Mouse (Mus musculus): ENCODE data around the gene Lrsam1.
A peak's percentile ranks its signal among the peaks of the same experiment; 100 is the strongest.

Lrsam1 gene

DNA sequence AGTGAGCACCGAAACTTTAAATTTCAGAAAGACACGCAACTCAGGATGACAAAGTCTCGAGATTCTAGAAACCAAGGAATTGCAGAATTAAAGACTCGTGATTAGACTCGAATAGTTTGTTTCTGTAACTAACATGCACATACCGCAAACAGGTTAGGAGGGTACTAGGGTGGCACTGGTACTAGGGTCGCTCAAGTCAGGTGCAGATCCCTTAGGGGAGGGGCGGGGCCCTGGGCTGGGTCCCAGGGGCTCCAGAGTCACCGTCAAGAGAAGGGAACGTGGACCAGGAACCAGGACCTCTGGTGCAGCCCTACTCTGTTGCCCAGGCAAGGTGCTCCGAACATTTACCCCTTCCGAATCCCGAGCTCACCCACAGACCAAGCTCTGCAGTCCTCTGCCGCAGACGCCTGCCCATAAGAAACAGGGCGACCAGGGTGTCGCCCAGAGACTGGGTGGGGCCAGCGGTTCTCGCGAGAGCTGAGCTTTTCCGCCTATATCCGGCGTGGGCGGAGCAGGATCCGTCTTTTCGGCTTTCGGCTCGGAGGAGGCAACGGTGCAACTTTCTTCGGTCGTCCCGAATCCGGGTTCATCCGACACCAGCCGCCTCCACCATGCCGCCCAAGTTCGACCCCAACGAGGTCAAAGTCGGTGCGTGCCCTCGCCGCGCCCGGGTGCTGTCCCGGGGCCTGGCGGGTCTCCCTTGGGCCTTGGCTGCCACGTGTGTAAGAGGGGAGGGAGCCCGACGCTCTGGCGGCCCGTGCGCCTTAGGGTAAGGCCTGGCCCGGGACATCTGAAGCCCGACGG, at the start of gene Lrsam1, which contains the start of gene Rpl12:
Lrsam1 (minus strand) TSS at position 423 of the 804 bp plus-strand sequence.
Rpl12 (plus strand) TSS at position 368 of the 804 bp plus-strand sequence.
- peak; percentile 96 for DNase-seq (ENCODE audit: low read depth, low spot score)

GRCm38 (mm10) chr2:33009055-33009454, 47.6 kb upstream of the Lrsam1 start:
- peak; percentile 16 for DNase-seq (ENCODE audit: low read depth, low spot score)

GRCm38 (mm10) chr2:33005041-33005440, 43.6 kb upstream of the Lrsam1 start:
- no peak for DNase-seq (ENCODE audit: low read depth, low spot score)

- DNase-seq (ENCODE audit: low read depth, low spot score) = no peak
Observed at GRCm38 (mm10) chr2:33002144-33002543, 40.7 kb upstream of the Lrsam1 start.

DNA sequence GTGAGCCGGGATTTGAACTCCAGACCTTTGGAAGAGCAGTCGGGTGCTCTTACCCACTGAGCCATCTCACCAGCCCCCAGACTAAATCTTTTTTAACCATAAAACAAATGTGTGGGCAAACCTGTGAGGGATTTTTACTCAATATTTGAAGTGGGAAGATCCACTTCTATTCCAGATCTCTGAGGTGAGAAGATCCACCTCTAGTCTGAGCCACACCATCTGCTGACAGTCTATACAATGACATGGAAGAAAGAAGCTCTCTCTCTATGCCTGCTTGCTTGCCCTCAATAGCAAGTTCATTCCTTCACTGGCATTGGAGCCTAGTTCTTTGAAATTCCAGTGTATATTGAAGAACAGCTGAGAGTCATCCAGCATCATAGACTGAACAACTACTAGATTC, 38.3 kb upstream of the Lrsam1 start:
- no peak for DNase-seq (ENCODE audit: low read depth, low spot score)

DNA sequence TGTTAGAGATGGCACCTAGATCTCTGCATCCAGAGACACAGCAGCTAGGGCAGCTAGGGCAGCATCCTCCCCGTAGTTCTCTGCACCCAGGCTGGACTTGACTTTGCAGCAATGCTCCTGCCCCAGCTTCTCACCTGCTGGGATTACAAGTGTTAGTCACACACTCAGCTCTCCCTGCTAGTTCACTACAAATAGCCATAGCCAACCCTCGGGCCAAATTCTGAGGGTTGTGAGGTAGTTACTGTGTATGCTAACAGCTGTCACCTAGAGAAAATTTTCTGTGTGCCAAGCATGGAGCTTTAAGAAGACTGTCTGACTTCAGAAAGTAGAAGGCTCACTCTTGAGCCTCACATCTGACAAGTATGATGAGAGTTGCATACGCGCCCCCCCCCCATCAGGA, 36.4 kb upstream of the Lrsam1 start:
- DNase-seq (ENCODE audit: low read depth, low spot score) = no peak

DNA sequence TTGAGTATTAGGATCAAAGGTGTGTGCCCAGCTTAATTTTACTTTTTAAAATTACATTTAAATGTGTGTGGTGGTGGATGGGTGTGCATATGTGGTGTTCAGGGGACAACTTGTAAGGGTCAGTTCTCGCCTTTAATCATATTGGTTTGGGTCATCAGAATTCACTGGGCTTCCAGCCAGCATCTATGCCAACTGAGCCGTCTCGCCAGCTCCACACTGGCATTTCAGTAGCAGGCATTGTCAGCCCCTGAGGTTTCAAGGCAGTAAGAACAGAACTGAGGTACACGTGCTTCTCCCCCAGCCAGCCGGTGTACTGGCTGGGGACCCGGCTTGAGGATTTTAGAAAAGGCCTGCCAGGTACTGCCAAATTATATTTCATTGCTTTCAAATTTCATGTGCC, 35.7 kb upstream of the Lrsam1 start:
- no peak for DNase-seq (ENCODE audit: low read depth, low spot score)

- DNase-seq (ENCODE audit: low read depth, low spot score) = no peak
Observed at GRCm38 (mm10) chr2:32992130-32992529, 30.7 kb upstream of the Lrsam1 start.

DNA sequence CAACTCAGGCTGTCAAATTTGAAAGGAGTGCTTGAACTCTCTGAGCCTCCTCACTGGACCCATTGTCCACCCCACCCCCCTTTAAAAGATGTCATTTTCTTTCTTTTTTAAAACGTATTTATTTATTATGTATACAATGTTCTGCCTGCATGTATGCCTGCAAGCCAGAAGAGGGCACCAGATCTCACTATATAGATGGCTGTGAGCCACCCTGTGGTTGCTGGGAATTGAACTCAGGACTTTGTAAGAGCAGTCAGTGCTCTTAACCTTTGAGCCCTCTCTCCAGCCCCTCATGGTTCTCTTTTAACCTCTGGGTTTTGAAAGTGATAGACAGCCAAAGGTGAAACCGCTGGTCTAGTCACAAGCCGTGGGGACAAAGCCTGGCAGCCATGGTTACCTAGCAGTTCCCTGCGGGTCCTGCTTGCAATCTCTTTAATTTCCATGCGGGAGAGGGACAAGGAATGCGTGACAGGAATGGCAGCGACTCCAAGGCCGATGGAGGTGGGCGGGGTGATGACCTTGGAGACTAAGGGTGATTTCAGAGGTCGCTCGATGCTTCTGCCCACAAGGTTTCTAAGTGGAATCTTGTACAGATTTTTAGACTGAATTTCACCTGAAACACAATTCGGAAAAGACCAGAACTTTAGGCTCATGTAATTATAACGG, 28.9 kb upstream of the Lrsam1 start:
- DNase-seq (ENCODE audit: low read depth, low spot score) = peak; percentile 60

GRCm38 (mm10) chr2:32989376-32989775, 28.0 kb upstream of the Lrsam1 start:
- no peak for DNase-seq (ENCODE audit: low read depth, low spot score)

DNA sequence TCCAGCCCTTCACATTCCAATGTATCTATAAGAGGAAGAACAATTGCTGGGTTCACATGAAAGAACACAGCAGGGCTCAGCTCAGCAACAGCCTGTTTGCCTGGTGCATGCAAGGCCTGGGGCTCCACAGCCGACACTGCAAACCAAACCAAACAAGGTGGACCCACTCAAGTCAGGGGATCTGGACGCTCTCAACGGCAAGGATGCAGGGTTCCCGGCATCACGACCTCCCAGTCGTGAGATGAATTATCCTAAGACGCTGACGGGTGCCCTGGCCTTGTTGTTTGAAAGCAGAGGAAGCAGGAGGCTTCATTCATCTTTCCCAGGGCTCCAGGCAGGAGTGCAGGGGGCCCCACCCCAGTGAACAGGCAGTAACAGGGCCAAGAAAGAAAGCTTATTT, 24.4 kb upstream of the Lrsam1 start:
- DNase-seq (ENCODE audit: low read depth, low spot score) = no peak

DNA sequence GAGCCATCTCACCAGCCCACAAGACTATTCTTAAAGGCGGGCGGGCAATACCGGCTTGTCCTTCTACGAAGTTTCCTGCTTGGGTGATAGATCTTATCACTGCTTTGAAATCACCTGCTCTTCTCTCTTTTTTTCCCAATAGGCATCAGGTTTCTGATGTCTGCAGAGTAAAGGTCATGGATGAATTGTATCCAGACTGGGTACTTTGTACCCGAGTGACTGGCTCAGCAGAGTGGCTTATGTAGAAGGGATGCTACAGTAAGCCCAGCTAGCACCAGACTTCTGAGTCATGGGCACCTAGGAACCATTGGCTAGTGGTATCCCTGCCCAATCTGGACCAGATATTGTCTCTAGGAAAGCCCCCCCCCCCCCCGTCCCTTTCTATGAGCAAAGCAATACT, 22.2 kb upstream of the Lrsam1 start:
- DNase-seq (ENCODE audit: low read depth, low spot score) = peak; percentile 39

DNA sequence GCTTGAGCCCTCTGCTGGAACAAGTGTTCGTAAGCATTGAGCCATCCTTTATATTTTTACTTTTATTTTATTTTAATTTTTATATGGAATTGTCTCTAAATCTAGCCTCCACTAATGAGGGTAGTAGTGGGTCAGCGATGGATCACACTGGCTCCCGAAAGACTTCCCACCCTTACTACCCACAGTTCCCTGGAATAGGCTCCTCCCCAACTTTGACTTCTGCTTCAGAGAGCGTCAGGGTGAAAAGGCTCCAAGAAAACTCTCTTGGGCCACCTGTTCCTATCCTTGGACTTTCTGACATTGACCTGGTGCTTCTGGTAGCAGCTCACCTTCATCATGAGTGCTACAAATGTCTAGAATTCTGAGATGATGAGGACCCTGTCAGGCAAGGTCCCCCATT, 21.3 kb upstream of the Lrsam1 start:
- DNase-seq (ENCODE audit: low read depth, low spot score) = no peak

DNA sequence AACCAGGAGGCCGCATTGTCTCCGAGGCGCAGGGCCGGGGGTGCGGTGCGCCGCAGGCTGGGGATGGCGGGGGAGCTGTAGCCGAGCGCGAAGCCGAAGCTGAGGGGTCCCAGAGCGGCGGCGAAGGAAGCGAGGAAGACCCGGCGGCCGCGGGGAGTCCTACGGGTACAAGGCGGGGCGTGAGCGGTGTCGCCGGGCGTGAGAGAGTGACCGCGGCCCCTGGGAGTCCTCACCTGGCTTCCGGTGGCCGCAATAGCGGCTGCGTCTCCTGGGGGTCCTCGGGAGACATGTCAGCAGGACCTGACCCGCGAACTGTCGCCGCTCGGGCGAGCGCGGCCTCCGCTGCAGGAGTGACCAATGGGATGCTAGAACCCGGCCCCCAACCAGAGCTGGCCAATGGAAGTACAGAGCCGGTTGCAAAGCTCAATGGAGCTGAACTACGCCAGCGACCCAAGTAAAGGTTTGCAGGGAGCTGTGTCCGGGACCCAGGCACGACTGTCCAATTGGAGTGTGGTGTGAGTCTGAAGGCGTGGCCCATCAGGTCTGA, 20.4 kb upstream of the Lrsam1 start, which contains the start of gene Slc2a8:
Slc2a8 (minus strand) TSS at position 359 of the 547 bp plus-strand sequence.
- DNase-seq (ENCODE audit: low read depth, low spot score) = peak; percentile 98

- DNase-seq (ENCODE audit: low read depth, low spot score) = no peak
Observed at GRCm38 (mm10) chr2:32981281-32981680, 19.9 kb upstream of the Lrsam1 start.

DNA sequence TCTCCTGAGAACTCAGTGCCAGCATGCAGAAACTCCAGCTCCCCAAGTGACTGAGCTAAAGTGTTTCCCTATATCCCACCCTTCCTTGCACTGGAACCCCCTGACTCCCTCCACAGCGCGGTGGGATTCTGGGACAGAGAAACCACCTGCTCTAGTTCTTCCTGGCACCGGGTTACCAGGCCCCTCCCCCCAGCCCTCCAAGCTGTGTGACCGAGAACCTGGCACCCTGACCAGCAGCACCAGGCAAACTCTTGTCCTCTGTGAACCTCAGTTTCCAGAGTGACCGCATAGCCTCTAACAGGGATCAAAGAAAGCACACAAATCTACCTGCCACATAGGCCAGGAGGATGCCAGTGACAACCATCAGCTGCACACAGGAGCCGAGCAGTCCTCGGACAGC, 18.3 kb upstream of the Lrsam1 start:
- no peak for DNase-seq (ENCODE audit: low read depth, low spot score)

GRCm38 (mm10) chr2:32978675-32979074, 17.3 kb upstream of the Lrsam1 start:
- no peak for DNase-seq (ENCODE audit: low read depth, low spot score)

- DNase-seq (ENCODE audit: low read depth, low spot score) = no peak
Observed at GRCm38 (mm10) chr2:32977114-32977513, 15.7 kb upstream of the Lrsam1 start.

GRCm38 (mm10) chr2:32974216-32974615, 12.8 kb upstream of the Lrsam1 start:
- no peak for DNase-seq (ENCODE audit: low read depth, low spot score)

DNA sequence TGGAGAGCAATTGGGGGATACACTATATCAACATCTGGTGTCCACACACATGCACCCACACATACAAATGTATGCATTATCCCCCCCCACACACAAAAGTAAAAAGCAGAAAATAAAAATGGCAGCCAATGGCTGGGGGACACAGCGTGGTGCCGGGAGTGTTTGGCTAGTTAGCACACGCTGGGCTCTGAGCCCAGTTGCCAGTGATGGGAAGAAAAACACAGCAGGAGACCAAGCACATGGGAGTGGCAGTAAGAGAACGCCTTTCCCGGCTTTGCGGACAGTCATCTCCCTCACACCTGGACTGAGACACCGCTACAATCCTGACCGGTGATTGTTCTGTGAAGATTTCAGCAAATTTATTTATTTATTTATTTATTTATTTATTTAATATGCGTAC, 9.8 kb upstream of the Lrsam1 start:
- DNase-seq (ENCODE audit: low read depth, low spot score) = no peak

DNA sequence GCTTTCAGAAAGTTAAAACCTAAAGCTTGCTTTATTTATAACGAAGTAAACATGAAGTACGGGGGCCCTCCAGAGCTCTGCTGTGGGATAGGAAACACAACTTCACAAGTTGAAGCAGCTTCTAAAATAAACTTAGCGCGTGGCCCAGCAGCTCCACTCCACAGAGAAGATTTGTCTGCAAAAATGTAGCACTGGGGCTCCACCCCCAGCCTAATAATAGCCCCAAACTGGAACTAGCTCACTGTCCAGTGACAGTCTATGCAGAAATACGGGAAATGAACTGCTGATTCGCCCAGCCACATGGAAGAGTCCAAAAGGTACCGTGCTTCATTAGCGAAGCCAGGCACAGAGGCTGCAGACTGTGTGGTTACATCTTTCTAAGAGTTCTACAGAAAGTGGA, 7.9 kb upstream of the Lrsam1 start:
- no peak for DNase-seq (ENCODE audit: low read depth, low spot score)

- no peak for DNase-seq (ENCODE audit: low read depth, low spot score)
Observed at GRCm38 (mm10) chr2:32968024-32968614, 6.7 kb upstream of the Lrsam1 start.

Data from 3T3-L1 (cell line).